Mouse (Mus musculus) ovary, postnatal 10 days (tissue): ENCODE measurements around the gene Ppp2r3d.
"Not testable (repeated sequence)": the region's sequence is repeated elsewhere in the genome, so short reads cannot be mapped to it uniquely, and the experiment has no call there.

Experiments used
- DNase-seq: peaks from one replicate; pipeline ENCODE4 v3.0.0; 2022; ENCODE audit warnings: low spot score

The Ppp2r3d gene

GRCm38 (mm10) chr9:124476096-124476902 lies at the start of gene Ppp2r3d:
TSS of gene Ppp2r3d (minus strand) at chr9:124476898.
- DNase-seq: no peak

GRCm38 (mm10) chr9:124493693-124494092 lies 17.0 kb upstream of the Ppp2r3d start, which contains the start of gene Gm21836:
TSS of gene Gm21836 (minus strand) at chr9:124493793.
- DNase-seq: not testable (repeated sequence)

GRCm38 (mm10) chr9:124480361-124480980 lies 3.8 kb upstream of the Ppp2r3d start:
- not testable (repeated sequence) for DNase-seq

- DNase-seq: no peak
Observed at GRCm38 (mm10) chr9:124478081-124478480, 1.4 kb upstream of the Ppp2r3d start.

GRCm38 (mm10) chr9:124475689-124476088 lies 1.0 kb downstream of the Ppp2r3d start:
- no peak for DNase-seq

GRCm38 (mm10) chr9:124456572-124456971 lies 20.1 kb downstream of the Ppp2r3d start:
- DNase-seq: no peak

GRCm38 (mm10) chr9:124442533-124442855 lies 34.2 kb downstream of the Ppp2r3d start:
- no peak for DNase-seq

- DNase-seq: no peak
Observed at GRCm38 (mm10) chr9:124441681-124442532, 34.8 kb downstream of the Ppp2r3d start.

GRCm38 (mm10) chr9:124440724-124441045 lies 36.0 kb downstream of the Ppp2r3d start:
- no peak for DNase-seq

GRCm38 (mm10) chr9:124439848-124440723 lies 36.6 kb downstream of the Ppp2r3d start:
- DNase-seq: no peak

- no peak for DNase-seq
Observed at GRCm38 (mm10) chr9:124439403-124439847, 37.3 kb downstream of the Ppp2r3d start.

GRCm38 (mm10) chr9:124438686-124439346 lies 37.9 kb downstream of the Ppp2r3d start:
- no peak for DNase-seq

GRCm38 (mm10) chr9:124425411-124425885 lies 51.2 kb downstream of the Ppp2r3d start:
- DNase-seq: peak; percentile 94

- peak; percentile 98 for DNase-seq
Observed at GRCm38 (mm10) chr9:124424542-124425410, 51.9 kb downstream of the Ppp2r3d start.

- no peak for DNase-seq
Observed at GRCm38 (mm10) chr9:124424292-124424541, 52.5 kb downstream of the Ppp2r3d start.

GRCm38 (mm10) chr9:124423552-124424291 lies 53.0 kb downstream of the Ppp2r3d start:
- peak; percentile 92 for DNase-seq

- peak; percentile 92 for DNase-seq
Observed at GRCm38 (mm10) chr9:124422900-124423551, 53.7 kb downstream of the Ppp2r3d start.

GRCm38 (mm10) chr9:124422427-124422826 lies 54.3 kb downstream of the Ppp2r3d start:
- peak; percentile 38 for DNase-seq

- no peak for DNase-seq
Observed at GRCm38 (mm10) chr9:124412921-124413320, 63.8 kb downstream of the Ppp2r3d start.
